Mouse (Mus musculus): ENCODE measurements around the gene Nlrc5.

Gene Nlrc5

GRCm38 (mm10) chr8:94571896-94572295 is 137.7 kb downstream of the Nlrc5 start:
- DNase-seq, result no peak

DNA sequence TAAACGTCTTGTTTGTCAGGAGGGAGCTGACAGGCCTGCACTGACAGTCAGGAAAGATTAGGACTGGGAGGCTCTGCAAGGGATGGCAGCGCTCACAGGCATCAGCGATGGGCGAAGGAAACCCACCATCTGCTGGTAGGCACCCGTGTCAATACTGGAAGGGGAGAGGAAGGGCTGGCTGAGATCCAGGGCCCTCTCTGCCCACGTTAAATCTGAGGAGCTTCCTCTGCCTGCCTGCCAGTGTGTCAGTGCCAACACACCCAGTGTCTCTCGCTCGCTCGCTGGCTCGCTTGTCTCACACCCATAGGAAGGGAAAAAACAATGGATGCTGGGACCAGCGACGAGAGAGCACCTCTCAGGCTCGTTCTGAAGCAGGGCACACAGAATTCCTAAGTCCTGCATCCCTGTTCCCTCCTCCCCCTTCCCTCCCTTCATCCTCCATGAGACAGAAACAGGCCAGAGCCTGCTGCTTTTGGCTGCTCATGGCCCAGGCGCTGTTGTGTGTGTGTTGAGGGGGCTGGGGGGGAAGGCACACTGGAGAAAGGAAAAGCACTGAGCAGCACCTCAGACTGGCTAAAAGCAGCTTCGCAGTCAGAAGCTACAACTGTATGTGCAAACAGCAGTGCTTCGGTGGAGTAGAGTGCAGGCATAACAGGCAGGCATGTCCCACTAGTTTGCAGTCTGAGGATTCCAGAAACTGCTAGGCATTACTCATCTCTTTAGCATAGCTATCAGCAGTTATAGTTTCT is 140.2 kb downstream of the Nlrc5 start:
- no peak for DNase-seq

GRCm38 (mm10) chr8:94575148-94575547 is 141.0 kb downstream of the Nlrc5 start:
- DNase-seq, result no peak

Data from thymus, adult 18-20 months (tissue).